Mouse (Mus musculus) midbrain, embryonic 13.5 days (tissue): Measurements from ENCODE around the gene Wapl. TPM values are rescaled to one million over a fixed set of nuclear protein-coding genes. Genes with fewer than 3 reads are reported as not detected.

Experiments used
- ATAC-seq: fragments of 200-750 bp; cut with Nextera tagmentation; 2 replicates; pipeline ENCODE4 v1.8.0; 2017; ENCODE audit warnings: mild to moderate bottlenecking, moderate TSS enrichment, moderate library complexity
- H3K27ac ChIP-seq: fragments of 300-500 bp; sonication (generic); 2 replicates; pipeline ENCODE4 v1.5.1; 2015; ENCODE audit warnings: inconsistent platforms, mild to moderate bottlenecking, moderate library complexity
- H3K27me3 ChIP-seq: fragments of 300-500 bp; sonication (generic); 2 replicates; pipeline ENCODE4 v1.6.1; 2015; ENCODE audit warnings: mild to moderate bottlenecking, inconsistent platforms
- H3K36me3 ChIP-seq: fragments of 300-500 bp; sonication (generic); 2 replicates; pipeline ENCODE4 v1.6.1; 2015; ENCODE audit warnings: mild to moderate bottlenecking, inconsistent platforms
- H3K4me1 ChIP-seq: fragments of 300-500 bp; sonication (generic); replicated peaks from 2 replicates; pipeline ENCODE4 v1.6.1; 2015; ENCODE audit warnings: inconsistent platforms
- H3K4me2 ChIP-seq: fragments of 300-500 bp; sonication (generic); replicated peaks from 2 replicates; pipeline ENCODE4 v1.6.1; 2015; ENCODE audit warnings: moderate library complexity, mild to moderate bottlenecking, inconsistent platforms
- H3K4me3 ChIP-seq: fragments of 300-500 bp; sonication (generic); replicated peaks from 2 replicates; pipeline ENCODE4 v1.5.1; 2015; ENCODE audit warnings: mild to moderate bottlenecking, inconsistent platforms
- H3K9ac ChIP-seq: fragments of 300-500 bp; sonication (generic); replicated peaks from 2 replicates; pipeline ENCODE4 v1.6.1; 2015; ENCODE audit warnings: mild to moderate bottlenecking, inconsistent platforms
- H3K9me3 ChIP-seq: fragments of 300-500 bp; sonication (generic); 2 replicates; pipeline ENCODE4 v1.6.1; 2016; ENCODE audit warnings: mild to moderate bottlenecking, inconsistent platforms
- WGBS: fragments of 180-500 bp; shearing (Covaris S2); methylation state at CpG from one replicate; pipeline ENCODE4 v1.1.7; 2015; 5-methylcytosine and 5-hydroxymethylcytosine counted together
- polyA plus RNA-seq: library from polyadenylated mRNA; unstranded; fragments of >200 nt; fragmentation: Nextera tagmentation; extraction: Ambion mirVana; gene quantifications from 2 replicates; pipeline ENCODE4 v1.2.1, GENCODE M21; 2015

Wapl gene
- 20.8 and 22.5 TPM in 2 replicates for polyA plus RNA-seq

DNA sequence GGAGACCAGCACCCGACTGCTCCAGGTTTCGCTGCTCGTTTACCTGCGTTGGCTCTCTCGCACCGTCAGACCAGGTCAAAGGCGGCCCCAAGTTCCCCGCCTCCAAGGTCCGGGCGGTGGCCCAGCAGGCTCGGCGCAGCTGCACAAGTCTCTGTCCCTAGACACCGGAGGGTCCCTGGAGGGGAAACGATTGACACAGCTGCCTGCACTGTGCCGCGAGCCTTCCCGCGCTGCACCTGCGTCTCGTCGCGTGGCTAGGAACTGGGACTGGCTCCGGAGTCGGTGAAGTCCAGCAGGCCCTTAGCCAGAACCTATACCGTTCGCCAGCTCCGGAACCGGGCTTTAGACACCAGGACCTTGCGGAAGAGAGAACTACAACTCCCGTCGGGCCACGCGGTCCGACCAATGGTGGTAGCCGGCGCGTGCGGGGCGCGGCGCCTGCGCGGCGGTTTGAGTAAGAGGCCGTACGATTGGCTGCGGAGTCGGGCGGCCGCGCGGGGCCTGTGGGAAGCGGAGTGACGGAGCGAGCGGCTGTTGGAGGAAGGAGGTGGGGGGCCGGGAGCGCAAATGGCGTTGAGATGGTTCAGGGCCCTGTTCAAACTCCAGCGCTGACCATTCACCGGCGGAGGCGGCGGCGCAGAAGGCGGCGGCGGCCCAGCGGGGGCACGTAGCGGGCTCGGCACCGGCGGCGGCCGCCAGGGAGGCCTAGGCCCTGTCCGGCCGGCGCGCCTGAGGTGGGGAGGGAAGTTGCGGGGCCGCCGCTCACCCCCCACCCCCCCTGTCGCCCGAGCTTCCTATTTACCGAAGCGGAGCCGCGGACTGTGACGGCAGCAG lies at the start of gene Wapl:
Gene Wapl, plus strand, starts transcription at position 534 of the 834 bp plus-strand sequence.
- peak within 1 kb of the TSS; percentile 93 for H3K9ac ChIP-seq
- peak; percentile 99 for ATAC-seq

DNA sequence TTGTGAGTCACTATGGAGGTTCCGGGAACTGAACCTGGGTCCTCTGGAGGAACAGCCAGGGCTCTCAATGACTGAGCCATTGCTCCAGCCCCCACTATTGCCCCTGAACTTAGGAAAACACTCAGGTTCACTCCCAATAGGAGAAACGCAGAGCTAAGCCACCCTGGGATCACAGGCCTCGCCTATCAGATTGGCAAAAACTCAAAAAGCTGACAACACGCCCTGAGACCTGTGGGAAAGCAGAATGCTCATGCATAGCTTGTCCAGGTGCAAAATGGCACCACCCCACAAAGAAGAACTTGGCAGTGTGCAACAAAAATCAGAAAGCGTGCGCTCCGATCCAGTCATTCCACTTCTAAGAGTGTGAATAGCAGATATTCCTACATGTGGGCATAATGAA lies 46.9 kb upstream of the Wapl start:
- WGBS = 94% methylated on average over 7 of the region's 7 CpGs
- ATAC-seq = no peak
- Histone ChIP-seq H3K4me2 (no peak overlapping the region), H3K27me3 (no peaks in the 10 kb centered on the region), H3K4me3 (no peak overlapping the region), H3K4me1 (no peaks in the 10 kb centered on the region), H3K36me3 (no peaks in the 10 kb centered on the region), H3K9ac (no peak overlapping the region), H3K9me3 (no peaks in the 10 kb centered on the region), H3K27ac (no peak overlapping the region)

More for the DNA sequence above, at the start of gene Wapl:
- no peaks in the 10 kb centered on the region for H3K9me3 ChIP-seq
- H3K4me2 ChIP-seq = peak within 1 kb of the TSS; percentile 89
- H3K27ac ChIP-seq = peak within 1 kb of the TSS; percentile 95
- no peaks in the 10 kb centered on the region for H3K27me3 ChIP-seq
- H3K4me3 ChIP-seq = peak within 1 kb of the TSS; percentile 99
- H3K4me1 ChIP-seq = peaks cover 26% of the 10 kb centered on the region
- under 1% methylated on average over 81 of the region's 90 CpGs for WGBS
- peaks cover 6% of the 10 kb centered on the region; the same call in 1 of the 2 replicates for H3K36me3 ChIP-seq

DNA sequence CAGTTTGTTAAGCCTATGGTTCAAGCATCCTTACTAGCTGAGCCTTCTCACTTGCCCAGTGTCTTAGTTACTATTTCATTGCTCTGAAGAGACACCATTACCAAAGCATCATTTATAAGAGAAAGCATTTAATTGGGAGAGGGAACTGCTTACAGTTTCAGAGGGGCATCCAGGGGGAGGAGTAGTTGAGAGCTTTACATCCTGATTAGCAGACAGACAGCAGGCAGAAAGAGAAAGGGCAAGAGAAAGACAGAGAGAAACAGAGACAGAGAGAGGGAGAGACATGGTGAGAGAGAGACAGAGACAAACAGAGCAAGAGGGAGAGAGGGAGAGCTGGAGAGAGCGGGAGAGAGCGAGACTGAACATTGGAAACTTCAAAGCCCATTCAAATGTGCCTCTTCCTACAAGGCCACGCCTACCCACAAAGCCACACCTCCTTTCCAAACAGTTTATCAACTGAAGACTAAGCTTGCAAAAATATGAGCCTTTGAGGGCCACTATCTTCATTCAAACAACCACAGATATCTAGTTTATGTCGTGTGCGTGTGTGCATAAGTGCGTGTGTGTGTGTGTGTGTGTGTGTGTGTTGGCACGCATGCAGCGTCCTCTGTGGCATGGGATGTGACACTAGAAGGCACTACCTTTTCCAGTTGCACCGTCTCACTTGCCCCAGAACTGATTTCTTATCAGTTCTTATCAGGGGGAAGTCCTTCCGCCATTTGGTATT lies 40.8 kb upstream of the Wapl start:
- Histone ChIP-seq H3K4me1 (no peaks in the 10 kb centered on the region), H3K4me2 (no peak overlapping the region), H3K36me3 (no peaks in the 10 kb centered on the region), H3K27me3 (no peaks in the 10 kb centered on the region), H3K27ac (no peak overlapping the region), H3K9me3 (no peaks in the 10 kb centered on the region), H3K9ac (no peak overlapping the region), H3K4me3 (no peak overlapping the region)
- no peak for ATAC-seq
- 81% methylated on average over 10 of the region's 10 CpGs for WGBS

DNA sequence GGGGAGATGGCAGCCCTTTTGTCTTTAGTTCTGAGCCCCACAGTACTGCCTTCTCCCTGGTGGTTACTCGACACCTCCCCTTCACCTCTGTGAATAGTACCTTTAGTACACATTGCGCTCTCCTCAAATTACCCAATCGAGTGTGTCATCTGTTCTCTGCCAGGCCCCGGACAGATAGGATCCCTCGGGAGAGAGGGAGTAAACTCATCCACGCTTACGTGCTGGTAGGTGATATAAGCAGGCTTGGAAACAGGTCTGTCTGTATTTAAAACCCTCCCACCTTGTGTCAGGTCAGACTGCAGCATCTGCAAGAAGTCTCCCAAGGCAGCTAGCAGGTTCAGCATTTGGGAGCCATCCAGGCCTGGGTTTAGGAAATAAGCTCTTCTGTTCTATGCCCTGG lies 38.5 kb upstream of the Wapl start:
- no peaks in the 10 kb centered on the region for H3K27me3 ChIP-seq
- no peak overlapping the region for H3K9ac ChIP-seq
- 50% methylated on average over 7 of the region's 7 CpGs for WGBS
- no peak for ATAC-seq
- no peak overlapping the region for H3K4me2 ChIP-seq
- no peaks in the 10 kb centered on the region for H3K4me1 ChIP-seq
- H3K27ac ChIP-seq = no peak overlapping the region
- H3K4me3 ChIP-seq = no peak overlapping the region
- H3K9me3 ChIP-seq = no peaks in the 10 kb centered on the region
- H3K36me3 ChIP-seq = no peaks in the 10 kb centered on the region

DNA sequence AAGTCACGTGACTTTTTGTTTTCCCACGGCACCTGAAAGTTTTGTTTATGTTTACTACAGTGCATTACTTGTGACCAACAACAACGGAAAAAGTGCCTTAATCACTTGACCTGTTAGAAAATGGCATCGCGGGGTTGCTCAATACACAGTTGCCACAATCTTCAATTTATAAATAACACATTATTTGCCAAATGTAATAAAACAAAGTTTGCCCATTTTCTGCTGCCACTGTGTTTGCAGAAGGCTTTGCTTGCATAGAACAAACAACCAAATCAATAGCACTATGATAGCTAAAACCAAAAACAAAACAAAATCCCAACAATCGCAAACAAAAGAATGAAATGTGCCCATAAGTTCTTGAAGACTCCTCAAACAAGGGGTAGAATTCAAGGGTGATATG lies 38.0 kb upstream of the Wapl start:
- no peaks in the 10 kb centered on the region for H3K9me3 ChIP-seq
- WGBS = 90% methylated on average over 6 of the region's 6 CpGs
- ATAC-seq = no peak

DNA sequence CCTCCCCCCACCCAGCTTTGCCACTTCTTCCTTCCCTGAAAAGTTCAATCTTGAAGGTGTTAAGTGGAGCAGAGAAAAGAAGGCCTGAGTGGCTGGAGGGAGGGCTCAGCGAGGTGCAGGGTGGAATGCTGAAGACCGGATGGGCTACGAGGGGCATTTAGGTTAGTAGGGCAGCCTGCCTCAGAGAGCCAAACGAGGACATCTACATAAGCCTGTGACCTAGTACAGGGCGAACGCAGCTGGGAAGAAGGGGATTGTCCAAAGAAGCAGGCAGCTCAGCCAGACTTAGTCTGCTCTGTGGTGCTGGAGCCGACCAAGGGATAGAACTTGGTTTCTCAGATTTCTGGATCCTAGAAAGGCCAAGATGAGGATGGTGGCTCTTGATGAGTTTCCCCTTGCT lies 29.6 kb upstream of the Wapl start:
- Histone ChIP-seq H3K27me3 (no peaks in the 10 kb centered on the region), H3K9me3 (no peaks in the 10 kb centered on the region), H3K27ac (no peak overlapping the region), H3K9ac (no peak overlapping the region), H3K4me1 (no peaks in the 10 kb centered on the region), H3K4me2 (no peak overlapping the region), H3K4me3 (no peak overlapping the region), H3K36me3 (no peaks in the 10 kb centered on the region)
- no peak for ATAC-seq
- 76% methylated on average over 7 of the region's 7 CpGs for WGBS

More for the DNA sequence above, 38.0 kb upstream of the Wapl start:
- H3K27ac ChIP-seq = no peak overlapping the region
- H3K4me1 ChIP-seq = no peaks in the 10 kb centered on the region
- no peaks in the 10 kb centered on the region for H3K27me3 ChIP-seq
- no peak overlapping the region for H3K4me2 ChIP-seq
- H3K36me3 ChIP-seq = no peaks in the 10 kb centered on the region
- no peak overlapping the region for H3K9ac ChIP-seq
- H3K4me3 ChIP-seq = no peak overlapping the region

DNA sequence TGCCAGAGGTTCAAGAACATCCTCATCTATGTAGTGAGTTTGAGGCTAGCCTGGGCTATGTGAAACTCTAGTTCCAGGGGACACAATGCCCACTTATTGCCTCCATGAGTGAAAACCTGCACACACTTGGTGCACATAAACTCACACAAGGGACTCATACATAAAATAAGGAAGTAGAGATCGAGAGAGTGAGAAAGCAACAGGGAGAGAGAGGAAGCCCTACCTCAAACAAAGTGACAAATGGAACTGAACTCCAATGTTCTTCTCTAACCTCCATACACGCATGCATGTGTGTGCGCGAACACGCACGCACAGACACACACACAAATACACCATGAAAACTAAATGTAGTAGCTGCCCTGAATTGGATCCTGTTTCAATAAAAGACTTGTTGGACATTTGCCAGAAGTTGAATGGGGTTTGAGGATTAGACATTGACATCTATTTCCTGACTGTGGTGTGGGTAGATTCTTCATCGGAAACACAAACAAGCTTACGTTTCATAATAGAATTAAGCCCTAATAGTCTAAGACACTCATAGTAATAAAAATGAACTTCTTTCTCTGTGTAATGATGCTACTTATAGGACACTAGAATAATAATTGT lies 25.8 kb upstream of the Wapl start:
- no peak overlapping the region for H3K4me2 ChIP-seq
- H3K36me3 ChIP-seq = no peaks in the 10 kb centered on the region
- no peak overlapping the region for H3K4me3 ChIP-seq
- H3K27me3 ChIP-seq = no peaks in the 10 kb centered on the region
- H3K9me3 ChIP-seq = no peaks in the 10 kb centered on the region
- no peaks in the 10 kb centered on the region for H3K4me1 ChIP-seq
- H3K27ac ChIP-seq = no peak overlapping the region
- 90% methylated on average over 8 of the region's 8 CpGs for WGBS
- no peak for ATAC-seq
- no peak overlapping the region for H3K9ac ChIP-seq

DNA sequence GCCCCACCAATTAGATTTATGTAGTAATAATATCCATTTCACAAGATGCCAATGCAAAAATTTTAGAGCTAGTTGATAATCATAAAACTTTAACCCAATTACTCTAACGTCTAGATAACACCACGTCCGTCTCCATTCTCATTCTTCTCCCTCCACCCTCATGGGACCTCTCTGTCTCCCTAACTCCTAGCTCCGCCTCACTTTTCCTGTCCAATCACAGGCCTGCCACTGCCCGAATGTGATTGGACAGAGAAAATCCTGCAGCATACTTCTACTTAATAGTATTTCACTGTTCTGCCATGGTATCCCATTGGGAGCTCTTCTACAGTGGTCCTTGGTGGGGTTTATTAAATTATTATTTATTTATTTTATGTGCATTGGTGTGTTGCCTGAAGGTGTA lies 16.6 kb upstream of the Wapl start:
- H3K9me3 ChIP-seq = no peaks in the 10 kb centered on the region
- no peak for ATAC-seq
- no peaks in the 10 kb centered on the region for H3K36me3 ChIP-seq
- WGBS = 91% methylated on average over 5 of the region's 5 CpGs
- peaks cover 12% of the 10 kb centered on the region for H3K4me1 ChIP-seq
- H3K4me2 ChIP-seq = no peak overlapping the region
- no peak overlapping the region for H3K9ac ChIP-seq
- H3K27ac ChIP-seq = no peak overlapping the region
- no peak overlapping the region for H3K4me3 ChIP-seq
- peaks cover 31% of the 10 kb centered on the region for H3K27me3 ChIP-seq

DNA sequence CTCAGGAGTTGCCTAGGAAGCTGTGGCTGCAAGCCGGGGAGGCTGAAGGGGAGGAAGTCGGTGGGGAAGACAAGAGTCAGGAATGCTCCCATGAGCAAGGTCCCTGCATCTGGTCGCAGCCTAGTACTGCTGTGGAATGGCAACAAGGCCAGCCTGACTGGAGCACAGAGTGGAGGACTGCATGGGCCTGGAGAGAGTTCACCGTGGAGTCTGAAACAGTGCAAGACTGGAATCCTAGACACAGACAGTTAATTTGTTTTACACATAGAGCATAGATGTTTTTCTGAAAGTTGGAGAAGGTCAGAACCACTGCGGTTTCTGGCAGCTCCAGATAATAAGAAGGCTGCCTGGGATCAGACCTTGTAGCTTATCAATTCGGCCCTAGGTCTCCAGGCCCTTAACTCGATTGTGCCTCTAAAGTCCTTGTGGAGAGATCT lies 13.4 kb upstream of the Wapl start:
- H3K36me3 ChIP-seq = no peaks in the 10 kb centered on the region
- 42% methylated on average over 7 of the region's 7 CpGs for WGBS
- ATAC-seq = no peak

DNA sequence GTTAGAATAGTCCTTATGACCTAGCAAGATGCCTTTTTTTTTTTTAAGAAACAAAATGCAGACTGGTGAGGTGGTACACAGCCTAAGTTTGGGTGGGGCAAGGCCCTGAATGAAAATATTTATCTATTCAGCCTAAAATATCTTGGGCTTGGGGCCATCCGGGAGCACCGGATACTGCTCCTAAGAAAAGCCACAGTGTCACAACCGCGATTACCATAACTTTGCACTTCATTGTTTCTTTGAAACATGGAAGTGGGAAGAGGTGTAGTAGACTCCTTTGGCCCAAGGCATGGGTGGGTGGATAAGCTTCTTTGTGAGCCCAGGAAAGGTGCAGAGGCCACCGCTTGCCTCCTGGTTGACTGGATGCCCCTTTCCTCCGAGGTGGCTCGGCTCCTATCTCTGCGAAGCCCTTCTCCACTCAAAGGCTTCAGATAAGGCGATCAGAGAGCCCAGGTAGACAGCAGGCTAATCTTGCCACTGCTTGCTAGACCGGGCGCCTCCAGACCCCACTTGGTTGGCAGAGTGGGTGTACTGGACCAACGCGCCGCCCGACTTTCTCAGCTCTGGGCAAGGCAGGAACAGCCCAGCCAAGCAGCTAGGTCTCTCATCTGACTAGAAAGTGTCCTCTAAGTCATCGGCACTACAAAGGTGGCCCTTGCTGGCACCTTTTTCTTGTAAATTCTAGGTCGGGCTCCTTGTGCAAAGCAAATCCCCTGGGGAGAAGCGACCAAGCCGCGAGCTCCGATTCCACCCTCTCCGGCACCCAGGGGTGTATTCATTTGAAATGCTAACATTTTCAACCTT lies 12.7 kb upstream of the Wapl start:
- H3K4me3 ChIP-seq = peak overlapping the region; percentile 53
- peaks cover 15% of the 10 kb centered on the region for H3K4me1 ChIP-seq
- H3K9ac ChIP-seq = peak overlapping the region; percentile 65; the same call in 1 of the 2 replicates
- H3K36me3 ChIP-seq = no peaks in the 10 kb centered on the region
- WGBS = 5% methylated on average over 22 of the region's 22 CpGs
- H3K4me2 ChIP-seq = peak overlapping the region; percentile 94
- ATAC-seq = peak; percentile 48; the same call in 1 of the 2 replicates
- no peaks in the 10 kb centered on the region for H3K9me3 ChIP-seq
- no peak overlapping the region for H3K27ac ChIP-seq
- peaks cover 55% of the 10 kb centered on the region for H3K27me3 ChIP-seq

More for the DNA sequence above, 13.4 kb upstream of the Wapl start:
- H3K27ac ChIP-seq = no peak overlapping the region
- no peak overlapping the region for H3K4me3 ChIP-seq
- H3K4me2 ChIP-seq = no peak overlapping the region
- H3K27me3 ChIP-seq = peaks cover 55% of the 10 kb centered on the region
- H3K4me1 ChIP-seq = peaks cover 15% of the 10 kb centered on the region
- H3K9me3 ChIP-seq = no peaks in the 10 kb centered on the region
- no peak overlapping the region for H3K9ac ChIP-seq

DNA sequence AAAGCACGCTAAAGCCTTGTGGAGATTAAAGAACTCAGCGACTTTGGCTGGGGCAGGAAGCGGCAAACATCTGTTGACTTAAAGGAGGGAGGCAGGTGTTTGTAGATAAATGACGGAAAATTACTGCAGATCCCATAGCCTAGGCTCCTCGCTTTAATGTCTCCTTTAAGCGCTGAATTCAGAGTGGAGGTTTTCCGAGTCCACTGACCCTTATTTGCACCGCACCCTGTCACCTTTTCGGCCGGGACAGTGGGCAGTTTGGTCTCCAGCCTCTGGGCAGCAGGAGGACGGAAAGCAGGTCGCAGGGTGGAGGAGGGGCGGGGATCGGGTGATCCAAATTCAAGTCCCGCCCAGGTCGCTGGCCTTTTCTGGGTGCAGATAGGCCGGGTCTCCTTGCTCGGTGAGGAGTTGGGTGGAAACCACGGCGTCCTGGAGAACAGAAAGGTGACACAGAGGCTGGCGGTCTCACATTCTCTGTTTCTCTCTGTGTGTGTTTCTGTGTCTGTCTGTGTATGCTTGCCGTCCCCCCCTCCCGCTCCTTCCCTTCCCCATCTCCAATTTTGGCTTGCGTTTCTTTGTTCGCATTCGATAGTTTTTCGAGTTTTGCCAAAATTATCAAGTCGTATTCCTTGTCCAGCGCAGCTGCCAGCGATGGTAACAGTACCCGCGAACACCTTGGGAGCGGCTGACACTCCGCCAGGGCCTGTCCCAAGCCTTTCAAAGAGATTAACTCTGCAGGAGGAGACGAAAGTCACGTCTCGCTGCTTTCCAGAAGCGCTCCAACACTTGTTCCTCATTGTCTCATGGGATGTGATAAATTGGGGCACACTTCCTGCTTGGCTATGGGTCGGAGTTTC lies 11.9 kb upstream of the Wapl start:
- peak; percentile 27; the same call in 1 of the 2 replicates for ATAC-seq
- WGBS = under 1% methylated on average over 39 of the region's 39 CpGs
- peaks cover 15% of the 10 kb centered on the region for H3K4me1 ChIP-seq
- H3K4me3 ChIP-seq = peak overlapping the region; percentile 53
- peak overlapping the region; percentile 65 for H3K9ac ChIP-seq
- H3K36me3 ChIP-seq = no peaks in the 10 kb centered on the region
- peak overlapping the region; percentile 94 for H3K4me2 ChIP-seq
- no peak overlapping the region for H3K27ac ChIP-seq
- H3K27me3 ChIP-seq = peaks cover 55% of the 10 kb centered on the region
- H3K9me3 ChIP-seq = no peaks in the 10 kb centered on the region
